Mouse (Mus musculus) E14TG2a.4 (cell line): ENCODE measurements at regions not wholly inside any gene's neighbourhood (a gene's known extent, or its start where the extent isn't known, plus 50 kb on each side); places are given as distances from the start of the nearest gene placed in this dataset.

ENCODE experiments used
- CTCF ChIP-seq: conservative IDR thresholded peaks from 2 replicates; pipeline ENCODE4 v1.5.1; 2014; ENCODE audit warnings: low read length
- NANOG ChIP-seq: IDR thresholded peaks from 2 replicates; pipeline ENCODE4 v1.6.1; 2014; ENCODE audit warnings: borderline replicate concordance, low read length, mixed read lengths
- POU5F1 ChIP-seq: IDR thresholded peaks from 2 replicates; pipeline ENCODE4 v1.6.1; 2014; ENCODE audit warnings: low read length, borderline replicate concordance

- no peak for TF ChIP-seq CTCF
- no peak for TF ChIP-seq POU5F1
- no peak for TF ChIP-seq NANOG
Observed at GRCm38 (mm10) chr15:59783782-59784555, 232.4 kb downstream of the 4933412E24Rik start.
